In the genomic region with DNA sequence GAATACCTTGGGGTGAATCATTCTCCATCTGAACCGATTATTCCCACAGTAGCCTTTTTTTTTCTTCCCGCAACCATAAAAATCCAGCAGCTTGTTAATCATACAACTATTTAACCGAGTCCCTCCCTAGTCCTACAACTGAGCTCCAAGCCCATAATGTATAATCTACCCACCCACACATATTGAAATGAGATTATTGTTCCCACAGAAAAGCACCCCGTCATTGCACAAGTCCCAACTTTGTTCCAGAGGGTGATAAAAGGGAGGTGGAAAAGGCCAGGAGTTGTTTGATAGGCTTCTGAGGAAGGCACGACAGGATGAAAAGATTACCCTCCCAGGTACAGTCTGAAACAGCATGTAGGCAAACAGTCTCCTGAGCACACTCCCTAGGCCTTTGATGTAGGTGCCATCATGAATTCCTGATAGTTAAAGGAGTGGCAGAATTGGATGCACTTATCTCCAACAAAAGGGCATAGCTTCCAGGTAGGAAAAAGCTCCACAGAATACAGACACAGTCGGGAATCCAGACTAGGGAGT, we compare ENCODE assay signal across 10 mouse cellular contexts.
"Had no signal": no experiment of that assay in that cellular context is flagged by ENCODE, and none has a peak within 500 bp of the region (broad histone marks: within the 10 kb centered on the region; RNA-seq: fewer than 3 reads in every experiment).

No protein-coding gene starts in this region.

- H3K4me1 ChIP-seq: limb, embryonic 15.5 days; liver, embryonic 12.5 days; midbrain, embryonic 12.5 days had no signal

- DNase-seq: kidney, adult 18-20 months; kidney, postnatal 10 days; kidney, postnatal 4 days; lung, embryonic 14.5 days; right cerebral cortex, adult 18-20 months; thymus, adult 18-20 months; thymus, postnatal 14 days had no signal

- H3K27ac ChIP-seq: limb, embryonic 15.5 days; liver, embryonic 12.5 days; midbrain, embryonic 12.5 days had no signal

- H3K27me3 ChIP-seq: limb, embryonic 15.5 days; liver, embryonic 12.5 days; midbrain, embryonic 12.5 days had no signal

- H3K4me2 ChIP-seq: limb, embryonic 15.5 days; liver, embryonic 12.5 days; lung, embryonic 14.5 days; midbrain, embryonic 12.5 days had no signal

- H3K36me3 ChIP-seq: limb, embryonic 15.5 days; liver, embryonic 12.5 days; midbrain, embryonic 12.5 days had no signal

- H3K9me3 ChIP-seq: limb, embryonic 15.5 days; liver, embryonic 12.5 days; midbrain, embryonic 12.5 days had no signal

- H3K4me3 ChIP-seq: limb, embryonic 15.5 days; liver, embryonic 12.5 days; midbrain, embryonic 12.5 days had no signal

- H3K9ac ChIP-seq: limb, embryonic 15.5 days; liver, embryonic 12.5 days; lung, embryonic 14.5 days; midbrain, embryonic 12.5 days had no signal

- ATAC-seq: liver, embryonic 12.5 days had no signal
